Comparison of ENCODE assay signal across 12 mouse cellular contexts in the genomic region with DNA sequence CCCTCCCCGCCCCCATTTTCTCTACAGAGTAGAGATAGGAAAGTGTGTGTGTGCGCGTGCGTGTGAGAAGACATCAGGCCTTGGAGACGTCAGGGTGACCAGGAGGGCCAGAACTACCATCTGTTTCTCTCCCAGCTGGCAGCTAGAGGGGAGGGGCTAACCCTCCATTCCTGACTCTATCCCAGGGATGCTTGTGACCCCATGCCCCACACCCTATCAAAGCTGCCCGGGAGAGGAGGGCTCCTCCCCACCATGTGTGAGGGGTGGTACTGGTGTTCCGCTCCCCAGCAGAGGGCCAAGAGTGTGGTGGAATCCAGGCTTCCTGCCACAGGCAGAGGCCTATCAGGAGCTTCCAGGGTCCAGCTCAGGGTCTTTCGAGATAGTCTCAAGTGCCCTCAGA. TPM values are rescaled to one million over a fixed set of nuclear protein-coding genes. Genes with fewer than 3 reads are reported as not detected.
A peak's percentile ranks its signal among the peaks of the same experiment; 100 is the strongest.
DNase-seq lines count a peak whose midpoint lies in the region; ATAC-seq lines count a peak whose summit lies in the region.
"Had no signal": no experiment of that assay in that cellular context is flagged by ENCODE, and none has a peak within 500 bp of the region (broad histone marks: within the 10 kb centered on the region; RNA-seq: fewer than 3 reads in every experiment).

No protein-coding gene starts in this region.

- H3K27ac ChIP-seq in hindbrain, embryonic 11.5 days (ENCODE audit: low read depth, low read length): no peak overlapping the region
- no peak overlapping the region for H3K27ac ChIP-seq in neural tube, embryonic 15.5 days (replicated peaks)
- H3K27ac ChIP-seq: heart, embryonic 13.5 days had no signal

- ATAC-seq in cerebellum, adult (ENCODE audit: insufficient number of reproducible peaks, low FRiP score, low TSS enrichment): no peak
- ATAC-seq in hindbrain, embryonic 11.5 days (ENCODE audit: low FRiP score): peak; percentile 68; the same call in 1 of the 2 replicates
- ATAC-seq in neural tube, embryonic 15.5 days (ENCODE audit: low FRiP score): no peak

- DNase-seq in cerebellum, postnatal 10 days: peak; percentile 70 to 73
- peak; percentile 30 for DNase-seq in left cerebral cortex, postnatal 4 days
- no peak for DNase-seq in left cerebral cortex, postnatal 10 days (ENCODE audit: extremely low spot score in 1 of 2, low spot score in 2 of 2)
- DNase-seq in hindbrain, embryonic 11.5 days (ENCODE audit: low spot score): peak; percentile 41
- no peak for DNase-seq in right cerebral cortex, adult 2 months (ENCODE audit: low spot score in 2 of 2)
- no peak for DNase-seq in yolk sac, embryonic 10.5 days (ENCODE audit: low spot score)
- DNase-seq: kidney, postnatal 36 days; thymus, postnatal 4 days had no signal

- H3K27me3 ChIP-seq in hindbrain, embryonic 11.5 days (ENCODE audit: control insufficient read depth, insufficient read depth, low read length): peaks cover 38% of the 10 kb centered on the region
- H3K27me3 ChIP-seq in neural tube, embryonic 15.5 days (replicated peaks): peaks cover 37% of the 10 kb centered on the region

- intact Hi-C loops in left cerebral cortex, postnatal 4 days (cut with DNase I): no loop called here
- intact Hi-C loops in left cerebral cortex, postnatal 10 days (cut with DNase I): no loop called here

- H3K9me3 ChIP-seq in hindbrain, embryonic 11.5 days (ENCODE audit: control insufficient read depth, low read length): no peaks in the 10 kb centered on the region
- H3K9me3 ChIP-seq in neural tube, embryonic 15.5 days (replicated peaks): no peaks in the 10 kb centered on the region
- H3K9me3 ChIP-seq: heart, embryonic 13.5 days had no signal

- no peak overlapping the region for H3K9ac ChIP-seq in hindbrain, embryonic 11.5 days (ENCODE audit: low read depth, low read length)
- no peak overlapping the region for H3K9ac ChIP-seq in neural tube, embryonic 15.5 days (replicated peaks)
- H3K9ac ChIP-seq: heart, embryonic 13.5 days had no signal

- no peak overlapping the region for H3K4me3 ChIP-seq in hindbrain, embryonic 11.5 days (ENCODE audit: low read depth, low read length)
- no peak overlapping the region for H3K4me3 ChIP-seq in neural tube, embryonic 15.5 days (replicated peaks)
- H3K4me3 ChIP-seq: heart, embryonic 13.5 days had no signal

- H3K4me1 ChIP-seq in hindbrain, embryonic 11.5 days (replicated peaks; ENCODE audit: control insufficient read depth, insufficient read depth, low read length): peaks cover 6% of the 10 kb centered on the region
- H3K4me1 ChIP-seq in neural tube, embryonic 15.5 days: peaks cover 15% of the 10 kb centered on the region; the same call in 1 of the 2 replicates

- no peaks in the 10 kb centered on the region for H3K36me3 ChIP-seq in hindbrain, embryonic 11.5 days (ENCODE audit: control insufficient read depth, insufficient read depth, low read length)
- no peaks in the 10 kb centered on the region for H3K36me3 ChIP-seq in neural tube, embryonic 15.5 days
- H3K36me3 ChIP-seq: heart, embryonic 13.5 days had no signal

- H3K4me2 ChIP-seq in hindbrain, embryonic 11.5 days (replicated peaks; ENCODE audit: low read depth, low read length): no peak overlapping the region
- peak overlapping the region; percentile 11; the same call in 1 of the 2 replicates for H3K4me2 ChIP-seq in neural tube, embryonic 15.5 days
- H3K4me2 ChIP-seq: heart, embryonic 13.5 days; liver, embryonic 11.5 days had no signal

- WGBS in hindbrain, embryonic 11.5 days: 43% methylated on average over 8 of the region's 8 CpGs
- WGBS in neural tube, embryonic 15.5 days: 41% methylated on average over 8 of the region's 8 CpGs

RNA-seq across cellular contexts. Expression of a gene that starts 1.7 kb away (rescaled TPM):
- 10 to 100 TPM; 16.5 to 18.1 TPM for total RNA-seq in left cerebral cortex, postnatal 4 days (2021)
- 10 to 100 TPM; 22.5 to 27.0 TPM for total RNA-seq in left cerebral cortex, postnatal 10 days (2021)
- polyA plus RNA-seq in hindbrain, embryonic 11.5 days (2014; fragmentation: Nextera tagmentation; extraction: Ambion mirVana): 11.4 and 16.8 TPM in 2 replicates
- polyA plus RNA-seq in neural tube, embryonic 15.5 days (2015; fragmentation: Nextera tagmentation; extraction: Ambion mirVana): 11.6 and 13.4 TPM in 2 replicates

RNA-seq across cellular contexts. Expression of a gene that starts 25.7 kb away (rescaled TPM):
- 10 to 100 TPM; 12.1 to 13.1 TPM for total RNA-seq in left cerebral cortex, postnatal 4 days (2021)
- 10 to 100 TPM; 12.2 to 16.5 TPM for total RNA-seq in left cerebral cortex, postnatal 10 days (2021)
- polyA plus RNA-seq in hindbrain, embryonic 11.5 days (2014; fragmentation: Nextera tagmentation; extraction: Ambion mirVana): 13.5 and 15.0 TPM in 2 replicates
- polyA plus RNA-seq in neural tube, embryonic 15.5 days (2015; fragmentation: Nextera tagmentation; extraction: Ambion mirVana): 11.3 and 12.6 TPM in 2 replicates

RNA-seq across cellular contexts. Expression of a gene that starts 25.9 kb away (rescaled TPM):
- 100 to 1,000 TPM; 143 to 152 TPM for total RNA-seq in left cerebral cortex, postnatal 4 days (2021)
- 100 to 1,000 TPM; 123 to 124 TPM for total RNA-seq in left cerebral cortex, postnatal 10 days (2021)
- polyA plus RNA-seq in hindbrain, embryonic 11.5 days (2014; fragmentation: Nextera tagmentation; extraction: Ambion mirVana): 336 and 363 TPM in 2 replicates
- 248 and 249 TPM in 2 replicates for polyA plus RNA-seq in neural tube, embryonic 15.5 days (2015; fragmentation: Nextera tagmentation; extraction: Ambion mirVana)

RNA-seq across cellular contexts. Expression of a gene that starts 58.0 kb away (rescaled TPM):
- 10 to 100 TPM; 61.5 to 66.6 TPM for total RNA-seq in left cerebral cortex, postnatal 4 days (2021)
- total RNA-seq in left cerebral cortex, postnatal 10 days (2021): 10 to 100 TPM; 31.4 to 34.0 TPM
- 5.3 and 7.2 TPM in 2 replicates for polyA plus RNA-seq in hindbrain, embryonic 11.5 days (2014; fragmentation: Nextera tagmentation; extraction: Ambion mirVana)
- 11.6 and 12.2 TPM in 2 replicates for polyA plus RNA-seq in neural tube, embryonic 15.5 days (2015; fragmentation: Nextera tagmentation; extraction: Ambion mirVana)

Comparison
In these comparisons a context has a peak if more than half of its experiments do, and no peak if none do; other contexts are left out.
1. DNase-seq: peak in cerebellum, postnatal 10 days (2 of 2), left cerebral cortex, postnatal 4 days (single experiment) and hindbrain, embryonic 11.5 days (single experiment); none in left cerebral cortex, postnatal 10 days (0 of 2), right cerebral cortex, adult 2 months (0 of 2) and yolk sac, embryonic 10.5 days (single experiment).